Mouse (Mus musculus): ENCODE results near the gene Ccdc57. TPM values are rescaled to one million over a fixed set of nuclear protein-coding genes. Genes with fewer than 3 reads are reported as not detected.
A peak's percentile ranks its signal among the peaks of the same experiment; 100 is the strongest.
"Not testable (repeated sequence)": the region's sequence is repeated elsewhere in the genome, so short reads cannot be mapped to it uniquely, and the experiment has no call there.

Ccdc57 gene
- total RNA-seq, 2 experiments from 2014 or later: 0.65 to 0.77 TPM

- DNase-seq: peak; percentile 29 to 36
Observed at GRCm38 (mm10) chr11:120821076-120821922, 111.4 kb downstream of the Ccdc57 start.

- DNase-seq: no peak
Observed at GRCm38 (mm10) chr11:120820546-120820945, 112.1 kb downstream of the Ccdc57 start.

DNA sequence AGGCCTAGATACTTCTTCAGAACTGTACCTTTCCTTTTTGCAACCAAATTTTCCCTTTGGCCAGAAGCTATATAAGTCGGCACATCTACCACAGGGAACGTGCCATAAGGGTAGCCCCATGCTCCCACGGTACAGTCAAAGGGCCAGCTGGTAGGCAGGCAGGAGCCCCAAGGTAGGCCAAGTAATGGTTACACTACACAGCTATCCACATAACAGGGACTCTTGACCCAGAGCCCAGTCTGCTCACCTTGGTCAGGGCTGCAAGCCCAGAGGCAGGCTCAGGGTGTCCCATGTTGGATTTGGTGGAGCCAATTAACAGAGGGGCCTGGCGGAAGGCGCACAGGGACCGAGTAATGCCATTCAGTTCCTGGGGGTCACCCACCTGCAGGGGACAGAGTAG, 113.1 kb downstream of the Ccdc57 start:
- no peak for DNase-seq

DNA sequence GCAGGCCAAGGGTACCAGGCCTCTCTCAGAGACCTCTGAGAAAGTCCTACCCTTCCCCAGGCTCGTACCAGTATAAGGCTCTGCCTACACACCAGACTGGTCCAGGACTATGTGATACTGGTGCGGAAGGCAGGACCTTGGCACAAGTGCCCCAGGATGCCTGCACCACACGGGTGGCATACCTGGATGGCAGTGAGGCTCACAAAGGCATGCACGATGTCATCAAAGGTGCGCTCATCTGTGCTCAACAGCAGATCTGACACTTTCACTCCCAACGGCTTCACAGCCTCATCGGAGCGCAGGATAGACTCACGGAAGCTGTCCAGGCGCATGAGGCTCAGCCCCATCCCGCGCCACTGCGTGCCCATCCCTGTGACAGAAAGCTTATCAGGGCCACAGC, 114.4 kb downstream of the Ccdc57 start:
- DNase-seq: no peak

- DNase-seq: no peak
Observed at GRCm38 (mm10) chr11:120817358-120817757, 115.3 kb downstream of the Ccdc57 start.

DNA sequence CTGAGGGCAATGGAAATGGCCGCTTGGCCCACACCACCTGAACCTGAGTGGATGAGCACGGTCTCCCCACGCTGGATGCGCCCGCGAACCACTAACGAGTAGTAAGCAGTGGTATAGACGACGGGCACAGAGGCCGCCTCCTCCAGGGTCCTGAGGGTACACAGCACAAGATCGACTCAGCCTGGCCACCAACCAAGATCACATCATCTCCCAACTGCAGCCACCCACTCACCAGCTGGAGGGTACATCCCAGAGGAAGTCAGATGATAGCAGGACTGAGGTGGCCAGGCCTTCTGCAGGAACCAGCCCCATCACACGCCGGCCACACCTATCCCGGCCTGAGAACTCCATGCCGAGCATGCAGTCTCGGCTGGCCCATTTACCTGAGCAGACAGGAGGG, 120.6 kb downstream of the Ccdc57 start:
- no peak for DNase-seq

GRCm38 (mm10) chr11:120808010-120808409, 124.7 kb downstream of the Ccdc57 start:
- DNase-seq: no peak

GRCm38 (mm10) chr11:120805375-120806298, 127.0 kb downstream of the Ccdc57 start:
- DNase-seq: no peak

- no peak for DNase-seq
Observed at GRCm38 (mm10) chr11:120804769-120805168, 127.9 kb downstream of the Ccdc57 start.

DNA sequence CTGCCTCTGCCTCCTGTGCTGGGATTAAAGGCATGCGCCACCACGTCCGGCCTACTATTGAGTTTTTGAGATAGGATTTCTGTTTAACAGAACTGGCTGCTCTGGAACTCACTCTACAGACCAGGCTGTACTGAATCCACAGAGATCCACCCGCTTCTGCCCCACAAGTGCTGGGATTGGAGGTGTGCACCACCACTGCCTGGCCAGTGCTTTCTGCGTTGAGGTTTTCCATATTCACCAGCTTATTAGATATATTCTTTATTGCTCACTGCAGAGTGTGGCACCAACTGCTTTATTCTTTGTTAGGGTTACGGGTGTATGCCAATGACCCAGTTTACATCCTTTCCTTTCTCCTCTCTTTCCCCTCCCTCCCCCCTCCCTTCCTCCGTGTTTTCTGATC, 128.4 kb downstream of the Ccdc57 start:
- DNase-seq: no peak

- peak; percentile 92 to 95 for DNase-seq
Observed at GRCm38 (mm10) chr11:120800061-120800904, 132.4 kb downstream of the Ccdc57 start.

- DNase-seq: no peak
Observed at GRCm38 (mm10) chr11:120799316-120799890, 133.3 kb downstream of the Ccdc57 start.

DNA sequence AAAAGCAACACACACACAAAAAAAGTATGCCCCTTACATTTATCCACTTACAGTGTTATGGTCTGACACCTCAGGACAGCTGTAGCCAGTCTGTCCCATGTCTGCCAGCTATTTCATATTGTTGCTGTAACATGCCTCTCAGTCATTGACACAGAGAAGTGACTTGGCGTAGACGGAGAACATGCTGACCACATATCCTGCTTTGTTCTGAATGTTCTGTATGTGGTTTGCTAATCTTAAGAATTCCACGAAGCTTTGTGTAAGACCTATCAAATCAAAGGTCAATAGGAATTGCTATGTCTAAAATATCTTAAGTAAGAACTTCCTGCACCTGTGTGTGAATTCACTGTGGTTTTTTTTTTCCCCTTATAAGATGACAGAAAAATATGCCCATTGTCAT, 134.4 kb downstream of the Ccdc57 start:
- no peak for DNase-seq

DNA sequence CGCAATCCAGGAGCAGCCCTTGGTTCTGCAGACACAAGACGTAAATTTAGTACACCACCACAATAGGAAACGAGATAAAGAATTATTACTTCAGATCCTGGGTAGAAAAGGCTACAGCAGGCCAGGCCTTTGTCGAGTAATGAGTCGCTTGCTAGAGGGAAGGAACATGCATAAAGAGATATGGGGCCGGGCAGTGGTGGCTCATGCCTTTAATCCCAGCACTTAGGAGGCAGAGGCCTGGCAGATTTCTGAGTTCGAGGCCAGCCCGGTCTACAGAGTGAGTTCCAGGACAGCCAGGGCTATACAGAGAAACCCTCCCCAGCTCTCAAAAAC, 136.1 kb downstream of the Ccdc57 start:
- no peak for DNase-seq

- peak; percentile 96 to 99 for DNase-seq
Observed at GRCm38 (mm10) chr11:120795756-120796613, 136.7 kb downstream of the Ccdc57 start, which contains the start of gene Dus1l. Gene Dus1l (minus strand): TSS chr11:120796403.

GRCm38 (mm10) chr11:120792652-120793051, 140.0 kb downstream of the Ccdc57 start:
- no peak for DNase-seq

GRCm38 (mm10) chr11:120789810-120790209, 142.9 kb downstream of the Ccdc57 start:
- DNase-seq: no peak

- no peak for DNase-seq
Observed at GRCm38 (mm10) chr11:120789355-120789754, 143.3 kb downstream of the Ccdc57 start.

GRCm38 (mm10) chr11:120788460-120788859, 144.2 kb downstream of the Ccdc57 start:
- DNase-seq: not testable (repeated sequence)

DNA sequence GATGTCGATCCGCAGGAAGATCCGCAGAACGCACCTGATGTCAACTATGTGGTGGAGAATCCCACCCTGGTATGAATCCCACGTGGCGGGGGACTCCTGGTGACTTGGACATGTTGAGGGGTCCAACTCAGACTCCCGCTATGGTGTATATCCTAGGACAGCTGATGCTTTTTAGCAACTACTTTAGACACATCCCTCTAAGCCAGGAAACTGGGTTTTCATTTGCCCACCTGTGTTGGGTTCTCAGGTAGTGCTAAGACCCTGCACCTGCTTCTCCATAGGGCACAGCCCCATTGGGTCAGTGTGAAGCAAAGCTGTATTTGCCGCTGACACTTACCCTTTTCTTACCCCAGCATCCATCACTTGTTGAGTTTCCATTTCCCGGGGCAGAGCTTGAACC, 147.5 kb downstream of the Ccdc57 start:
- DNase-seq: no peak

Data from heart, adult 18-20 months (tissue).